Mouse (Mus musculus): Measurements from ENCODE around the gene Gbp4. TPM values are rescaled to one million over a fixed set of nuclear protein-coding genes. Genes with fewer than 3 reads are reported as not detected.

Gene Gbp4
- total RNA-seq, 4 experiments from 2014 or later, result 1.2 to 2.9 (median 1.6) TPM

Other genes starting within 250 kb of the Gbp4 start
- under 1 TPM in 2 of 4 experiments, not detected in 2; 0.20 TPM for gene Abcg3, start 156.9 kb downstream of the Gbp4 start, total RNA-seq (2022)
- 1 to 10 TPM; 1.6 to 3.9 (median 2.8) TPM for gene Gbp9, start within 50 bp of the Gbp4 start, total RNA-seq (2022)
- under 1 TPM in 1 of 4 experiments, not detected in 3; 0.36 TPM for gene Gbp8, start within 50 bp of the Gbp4 start, total RNA-seq (2022)
- gene Gbp10, start 99.9 kb upstream of the Gbp4 start, total RNA-seq (2022), result under 1 TPM in 2 of 4 experiments, not detected in 2; 0.22 to 0.25 TPM
- gene Gm43302, start 154.1 kb upstream of the Gbp4 start, total RNA-seq (2022), result not detected
- 1 to 10 TPM in 3 of 4 experiments, under 1 TPM in 1; 0.99 to 3.7 (median 2.3) TPM for gene Gbp6, start 154.1 kb upstream of the Gbp4 start, total RNA-seq (2022)

All from layer of hippocampus, adult 8-10 months (tissue).